Mouse (Mus musculus) gastrocnemius, adult 18-20 months (tissue): ENCODE measurements at regions not wholly inside any gene's neighbourhood (a gene's known extent, or its start where the extent isn't known, plus 50 kb on each side); places are given as distances from the start of the nearest gene placed in this dataset.
A peak's percentile ranks its signal among the peaks of the same experiment; 100 is the strongest.
"Not testable (repeated sequence)": the region's sequence is repeated elsewhere in the genome, so short reads cannot be mapped to it uniquely, and the experiment has no call there.

ENCODE experiments used
- DNase-seq: peaks from one replicate; pipeline ENCODE4 v3.0.0; 2021; ENCODE audit warnings: low spot score

DNA sequence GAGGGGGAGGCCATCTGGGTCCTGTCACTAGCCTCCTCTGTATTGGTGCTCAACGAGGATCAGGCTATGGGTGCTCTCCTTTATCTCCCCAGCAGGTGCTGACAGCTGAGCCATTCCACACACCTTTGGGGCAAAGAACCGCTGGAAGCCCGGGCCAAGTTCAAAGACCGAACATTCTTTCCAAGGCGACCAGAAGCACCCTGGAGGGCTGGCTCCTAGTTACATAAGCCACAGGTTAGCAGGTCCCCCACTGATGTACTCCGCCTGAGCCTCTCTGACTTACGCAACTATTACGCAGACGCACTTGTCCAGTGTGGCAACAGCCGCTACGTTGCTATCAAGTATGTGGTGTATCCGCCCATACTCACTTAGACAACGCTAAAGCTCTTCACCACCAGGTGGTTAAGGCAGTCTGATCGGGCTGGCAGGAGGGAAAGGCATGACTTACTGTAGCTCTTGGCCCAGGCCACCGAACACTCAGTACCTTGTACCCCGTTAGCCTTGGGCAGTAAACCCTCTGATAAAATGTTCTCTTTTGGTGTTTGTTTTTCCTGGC, 69.2 kb downstream of the Gm33543 start:
- DNase-seq, result peak; percentile 62

DNA sequence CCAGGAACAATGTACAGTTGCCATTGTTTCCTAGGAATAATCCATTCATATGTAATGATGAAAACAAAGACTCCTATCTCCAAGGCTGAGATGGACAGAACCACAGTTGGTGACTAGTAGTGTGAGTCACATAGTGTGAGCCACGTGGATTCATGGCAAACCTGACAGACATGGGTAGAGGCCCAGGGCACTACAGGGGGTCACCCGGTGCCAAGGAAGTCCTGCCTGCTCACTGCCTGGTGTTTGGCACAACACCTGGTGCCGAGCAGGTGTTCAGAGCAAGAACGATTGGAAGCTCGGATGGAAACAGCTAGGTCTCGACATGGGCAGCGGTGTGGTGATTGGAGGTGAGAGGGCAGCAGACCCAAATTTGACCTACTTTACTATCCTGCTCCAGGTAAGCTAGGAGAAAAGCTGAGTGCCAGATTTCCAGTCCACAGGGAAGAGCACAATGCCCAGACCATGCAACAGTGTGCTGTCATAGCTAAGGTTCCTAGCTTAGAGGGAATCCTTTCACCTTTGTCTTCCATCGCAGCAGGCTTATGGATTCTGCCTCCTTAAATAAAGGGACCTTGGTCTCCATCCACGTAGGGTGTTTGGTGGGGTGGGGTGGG, 69.8 kb downstream of the Gm33543 start:
- DNase-seq, result no peak

- no peak for DNase-seq
Observed at GRCm38 (mm10) chr10:95768974-95769373, 73.8 kb downstream of the Gm33543 start.

- DNase-seq, result no peak
Observed at GRCm38 (mm10) chr10:95767526-95768161, 75.1 kb downstream of the Gm33543 start.

GRCm38 (mm10) chr10:95764129-95764528, 78.6 kb downstream of the Gm33543 start:
- DNase-seq, result no peak

GRCm38 (mm10) chr10:95762632-95763031, 80.1 kb downstream of the Gm33543 start:
- DNase-seq, result no peak

DNA sequence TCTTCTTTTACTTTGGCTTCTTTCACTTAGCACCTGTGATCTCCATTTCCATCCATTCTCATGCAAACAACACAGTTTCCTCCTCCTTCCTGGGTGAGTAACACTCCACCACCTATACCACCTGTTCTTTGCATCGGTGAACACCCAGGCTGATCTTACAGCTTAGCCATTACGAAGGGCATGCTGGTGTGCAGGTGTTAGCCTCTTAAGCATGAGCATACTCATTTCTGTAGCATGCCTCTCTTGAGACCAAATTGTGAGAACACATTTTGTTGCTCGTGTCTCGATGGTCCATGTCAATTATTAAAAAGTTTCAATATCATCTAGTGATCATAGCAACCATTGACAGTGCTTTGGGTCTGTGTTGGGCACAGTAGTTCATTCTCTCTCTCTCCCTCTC, 80.8 kb downstream of the Gm33543 start:
- no peak for DNase-seq

GRCm38 (mm10) chr10:95760121-95760870, 82.4 kb downstream of the Gm33543 start:
- DNase-seq, result peak; percentile 68

GRCm38 (mm10) chr10:95758181-95758580, 84.5 kb downstream of the Gm33543 start:
- no peak for DNase-seq

DNA sequence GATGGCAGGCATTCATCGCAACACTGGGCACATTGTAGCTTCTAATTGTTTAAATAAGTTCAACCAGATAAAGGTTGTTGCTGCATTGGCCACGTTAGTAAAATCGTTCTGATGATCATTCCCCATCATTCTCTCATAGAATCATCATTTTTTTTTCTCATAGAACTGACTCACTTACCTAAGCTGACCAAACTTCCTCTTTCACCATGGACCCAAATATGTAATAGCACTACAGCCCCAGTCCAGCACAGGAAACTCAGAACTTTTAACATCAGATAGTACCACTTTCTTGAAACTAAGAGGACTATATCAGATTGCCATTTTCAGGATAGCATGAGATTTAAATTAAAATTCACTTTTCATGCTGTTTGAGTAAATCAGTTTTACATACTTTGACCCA, 82.2 kb upstream of the Anapc15-ps start:
- DNase-seq, result no peak

DNA sequence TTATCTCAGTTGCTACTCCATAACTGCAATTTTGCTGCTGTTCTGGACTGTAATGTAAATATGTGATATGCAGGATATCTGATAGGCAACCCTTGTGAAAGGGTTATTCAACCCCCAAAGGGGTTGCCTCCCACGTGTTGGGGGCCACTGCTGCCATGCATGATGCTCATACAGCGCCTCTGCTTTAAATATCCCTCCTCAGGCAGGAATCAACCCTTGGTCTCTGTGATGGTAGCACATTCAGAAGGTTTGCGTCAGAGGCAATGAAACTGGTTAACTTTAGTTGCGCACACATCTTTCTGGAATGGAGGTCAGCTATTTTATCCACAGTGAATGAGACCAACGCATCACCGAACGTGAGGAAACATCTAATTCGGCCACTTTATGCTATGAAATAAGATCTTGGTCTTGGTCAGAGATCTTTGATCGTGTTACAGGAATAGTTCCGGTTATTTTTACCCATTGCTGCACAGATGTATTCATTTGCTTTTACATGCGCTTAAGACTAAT, 80.2 kb upstream of the Anapc15-ps start:
- peak; percentile 72 for DNase-seq

DNA sequence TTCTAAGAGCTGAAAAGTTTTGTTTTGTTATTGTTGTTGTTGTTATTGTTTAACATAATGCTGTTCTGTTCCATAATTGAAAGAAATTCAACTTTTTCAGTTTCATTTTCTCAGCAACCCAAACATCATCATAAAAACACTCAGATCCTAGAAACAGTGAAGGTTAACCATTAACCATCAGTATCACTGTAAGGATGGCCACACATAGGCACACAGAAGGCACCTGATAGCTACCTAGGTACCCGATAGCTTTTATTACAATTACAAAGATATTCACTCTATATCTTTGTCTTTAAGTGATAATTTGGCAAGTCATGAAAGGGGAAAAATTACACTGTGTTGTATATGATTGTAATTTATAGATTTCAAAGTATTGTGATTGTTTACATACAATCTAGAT, 75.1 kb upstream of the Anapc15-ps start:
- no peak for DNase-seq

DNA sequence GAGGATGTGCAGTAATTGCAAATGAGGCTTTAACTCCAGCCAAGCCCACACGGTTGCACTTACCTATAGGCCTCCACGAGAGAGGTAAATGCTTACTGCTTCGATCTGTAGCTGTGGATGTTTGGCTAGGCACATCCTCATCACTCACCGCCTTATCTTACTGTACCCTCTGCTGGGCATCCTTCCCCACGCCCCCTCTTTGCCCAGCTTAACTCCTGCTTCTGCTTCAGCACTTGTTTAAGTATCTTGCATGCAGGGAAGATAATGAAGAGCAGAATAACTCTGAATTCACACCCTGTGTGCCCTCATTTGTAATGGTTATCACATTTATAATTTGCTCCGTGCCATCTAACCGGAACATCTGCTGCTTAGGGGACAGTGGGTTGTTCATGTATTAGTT, 74.7 kb upstream of the Anapc15-ps start:
- no peak for DNase-seq

- no peak for DNase-seq
Observed at GRCm38 (mm10) chr10:95745834-95746620, 72.8 kb upstream of the Anapc15-ps start.

GRCm38 (mm10) chr10:95745254-95745653, 72.0 kb upstream of the Anapc15-ps start:
- no peak for DNase-seq

- DNase-seq, result no peak
Observed at GRCm38 (mm10) chr10:95743627-95744026, 70.4 kb upstream of the Anapc15-ps start.

DNA sequence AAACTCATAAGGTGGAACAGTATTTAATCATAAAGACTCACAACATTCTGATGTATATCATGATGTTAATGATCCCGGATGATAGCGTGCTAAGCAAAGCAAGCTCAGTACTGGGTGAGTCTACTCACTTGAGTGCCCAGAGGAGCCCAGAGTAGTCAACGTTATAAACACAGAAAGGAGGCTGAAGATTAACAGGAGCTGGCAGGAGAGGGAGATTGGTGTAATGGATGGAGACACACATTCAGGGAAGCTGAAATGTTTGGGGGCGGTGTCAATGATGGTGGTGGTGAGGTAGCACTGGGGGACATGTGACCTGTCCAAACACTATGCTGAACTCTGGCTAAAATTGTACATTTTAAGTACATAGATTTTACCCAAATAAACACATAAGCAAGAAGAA, 66.2 kb upstream of the Anapc15-ps start:
- no peak for DNase-seq

DNA sequence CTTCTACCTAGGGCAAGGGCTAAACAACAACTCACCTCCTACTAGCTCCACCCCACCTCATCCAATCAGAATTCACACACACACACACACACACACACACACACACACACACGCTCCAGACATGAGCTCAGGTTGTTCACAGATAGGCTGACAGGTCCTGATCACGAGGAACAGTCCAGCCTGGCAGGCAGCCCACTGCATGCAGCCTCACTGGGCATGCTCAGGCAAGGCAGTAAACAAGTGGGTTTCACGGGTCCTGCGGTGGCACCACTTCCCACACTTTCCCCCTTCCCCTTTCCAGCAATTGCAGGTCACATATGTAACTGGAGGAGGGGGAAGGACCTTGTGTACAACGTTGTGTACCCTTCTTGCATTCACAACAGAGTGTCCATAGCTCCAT, 63.5 kb upstream of the Anapc15-ps start:
- not testable (repeated sequence) for DNase-seq

DNA sequence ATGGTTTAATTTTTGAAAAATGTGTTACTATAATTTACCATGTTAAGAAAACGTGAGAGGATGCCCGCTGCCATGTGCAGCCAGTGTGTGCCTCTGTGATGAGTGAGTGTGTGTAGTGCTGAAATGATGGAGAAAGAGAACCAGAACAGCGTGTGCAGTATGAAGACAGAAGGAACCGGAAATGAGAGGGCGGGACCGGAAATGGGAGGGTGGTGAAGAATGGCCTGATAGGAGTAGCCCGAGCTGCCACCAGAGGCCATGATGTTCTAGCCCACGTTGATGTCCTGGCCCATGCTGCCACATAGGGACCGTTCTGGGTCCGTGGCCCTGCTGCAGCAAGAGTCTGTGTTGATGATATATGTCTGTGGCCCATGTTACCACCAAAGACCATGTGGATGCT, 57.8 kb upstream of the Anapc15-ps start:
- no peak for DNase-seq

DNA sequence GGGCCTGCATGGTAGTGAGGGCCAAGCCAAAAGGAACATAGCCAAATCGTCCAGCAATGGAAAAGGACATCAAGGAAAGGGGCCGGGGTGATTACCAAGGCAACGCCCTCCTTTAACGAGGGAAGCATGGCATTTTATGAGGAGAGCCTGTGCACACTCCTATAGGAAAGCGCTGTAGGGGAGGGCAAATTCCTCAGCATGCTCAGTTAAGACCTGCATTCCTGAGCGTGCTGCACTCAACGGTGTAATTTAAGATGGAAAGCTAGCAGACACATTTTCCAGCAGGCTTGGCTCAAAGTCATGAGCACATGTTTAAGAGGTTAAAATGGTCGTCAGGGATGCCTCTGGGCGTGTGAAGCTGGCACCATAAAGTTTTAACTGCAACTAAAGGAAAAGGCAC, 56.6 kb upstream of the Anapc15-ps start:
- DNase-seq, result peak; percentile 55

DNA sequence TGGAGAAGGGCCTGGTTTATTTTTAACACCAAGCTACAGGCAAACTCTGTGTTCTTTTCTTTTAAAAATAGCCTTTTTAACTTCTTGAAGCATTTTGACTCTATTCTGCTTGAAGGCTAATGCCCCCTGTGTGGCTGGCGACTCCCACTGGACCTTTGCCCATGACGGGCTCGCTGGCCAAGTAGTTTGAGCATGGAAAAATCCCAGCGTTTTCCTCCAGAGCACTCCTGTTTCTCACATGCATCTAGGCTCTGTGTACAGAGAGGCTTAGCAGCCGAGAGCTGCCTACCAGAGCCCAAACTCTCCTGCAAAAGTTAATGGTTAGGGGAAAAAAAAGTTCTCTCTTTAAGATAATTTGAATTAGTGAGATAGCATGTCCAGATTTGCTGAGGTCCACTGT, 52.7 kb upstream of the Anapc15-ps start:
- peak; percentile 58 for DNase-seq

GRCm38 (mm10) chr10:95725349-95725748, 52.1 kb upstream of the Anapc15-ps start:
- DNase-seq, result no peak
